In the genomic region with DNA sequence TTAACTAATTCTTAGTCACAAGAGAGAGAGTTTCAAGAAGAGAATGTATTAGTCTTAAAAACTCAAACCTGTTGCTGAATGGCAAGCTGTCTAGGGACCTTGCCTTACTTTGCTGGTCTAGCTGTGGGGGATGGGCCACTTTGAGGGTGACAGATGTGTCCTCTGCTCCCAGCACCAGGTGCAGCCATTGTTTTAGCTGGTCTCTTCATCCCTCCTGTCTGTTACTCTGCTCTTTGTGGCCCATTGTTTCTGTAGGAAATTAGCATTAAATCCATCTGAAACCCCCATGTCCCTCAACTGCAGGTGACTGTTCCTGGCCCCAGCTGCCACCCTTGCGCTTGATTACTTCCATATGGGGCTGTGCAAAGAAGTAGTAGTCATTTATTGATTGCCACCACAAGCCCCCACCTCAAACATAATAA, we compare ENCODE assay signal across 9 mouse cellular contexts. TPM values are rescaled to one million over a fixed set of nuclear protein-coding genes. Genes with fewer than 3 reads are reported as not detected.
DNase-seq lines count a peak whose midpoint lies in the region; ATAC-seq and TF ChIP-seq lines count a peak whose summit lies in the region.
"Had no signal": no experiment of that assay in that cellular context is flagged by ENCODE, and none has a peak within 500 bp of the region (broad histone marks: within the 10 kb centered on the region; RNA-seq: fewer than 3 reads in every experiment).

No protein-coding gene starts in this region.

- H3K9me3 ChIP-seq in embryonic facial prominence, embryonic 13.5 days, result no peaks in the 10 kb centered on the region

- no peak overlapping the region for H3K4me2 ChIP-seq in embryonic facial prominence, embryonic 13.5 days

- 32% methylated on average over 1 of the region's 1 CpGs for WGBS in embryonic facial prominence, embryonic 13.5 days

- H3K27ac ChIP-seq in embryonic facial prominence, embryonic 13.5 days, result peak overlapping the region; percentile 28; the same call in 1 of the 2 replicates

- H3K9ac ChIP-seq in embryonic facial prominence, embryonic 13.5 days, result no peak overlapping the region

- ATAC-seq in embryonic facial prominence, embryonic 13.5 days (ENCODE audit: insufficient number of reproducible peaks, insufficient read depth, low FRiP score, low TSS enrichment, low read depth), result no peak
- ATAC-seq: lung, postnatal 0 days had no signal

- peaks cover 6% of the 10 kb centered on the region; the same call in 1 of the 2 replicates for H3K36me3 ChIP-seq in embryonic facial prominence, embryonic 13.5 days

- no peaks in the 10 kb centered on the region for H3K27me3 ChIP-seq in embryonic facial prominence, embryonic 13.5 days

- peak; percentile 89 for DNase-seq in brain, embryonic 14.5 days (ENCODE audit: low read depth)
- DNase-seq in hindlimb bud, embryonic 11.5 days (ENCODE audit: extremely low spot score, low read depth, low spot score), result peak; percentile 66
- DNase-seq in thymus, adult 18-20 months, result peak; percentile 16 to 50
- no peak for DNase-seq in lung, postnatal 14 days
- DNase-seq in gastrocnemius, adult 8-10 months (ENCODE audit: low spot score in 2 of 2), result no peak
- no peak for DNase-seq in gastrocnemius, postnatal 25 days
- DNase-seq: layer of hippocampus, postnatal 36 days had no signal

- no peak overlapping the region for H3K4me3 ChIP-seq in embryonic facial prominence, embryonic 13.5 days

- TF ChIP-seq CTCF in brain, embryonic 14.5 days (IDR thresholded peaks at IDR 0.05; ENCODE audit: borderline replicate concordance, extremely low read depth, insufficient read depth, insufficient read length), result no peak

- TF ChIP-seq POLR2A in brain, embryonic 14.5 days (IDR thresholded peaks at IDR 0.05; ENCODE audit: borderline replicate concordance, extremely low read depth, insufficient read depth, insufficient read length, poor library complexity, severe bottlenecking), result no peak

- H3K4me1 ChIP-seq in embryonic facial prominence, embryonic 13.5 days, result peaks cover 28% of the 10 kb centered on the region

RNA-seq across cellular contexts. Expression of gene Cbfa2t2, which starts 29.6 kb away (rescaled TPM):
- polyA plus RNA-seq in brain, embryonic 14.5 days (2012; rRNA removed), result 46.3 and 51.1 TPM in 2 replicates
- polyA plus RNA-seq in embryonic facial prominence, embryonic 13.5 days (2015; fragmentation: Nextera tagmentation; extraction: Ambion mirVana), result 54.0 and 54.1 TPM in 2 replicates
- 10 to 100 TPM; 12.7 to 14.8 (median 13.5) TPM for total RNA-seq in gastrocnemius, adult 8-10 months (2022)
- 10 to 100 TPM in 1 of 2 experiments, 1 to 10 TPM in 1; 9.9 to 10.7 TPM for total RNA-seq in gastrocnemius, postnatal 25 days (2021)

RNA-seq across cellular contexts. Expression of gene Snta1, which starts 58.0 kb away (rescaled TPM):
- polyA plus RNA-seq in brain, embryonic 14.5 days (2012; rRNA removed), result 9.9 and 11.6 TPM in 2 replicates
- polyA plus RNA-seq in embryonic facial prominence, embryonic 13.5 days (2015; fragmentation: Nextera tagmentation; extraction: Ambion mirVana), result 8.8 and 8.9 TPM in 2 replicates
- 100 to 1,000 TPM; 156 to 248 (median 181) TPM for total RNA-seq in gastrocnemius, adult 8-10 months (2022)
- 100 to 1,000 TPM; 190 to 200 TPM for total RNA-seq in gastrocnemius, postnatal 25 days (2021)

Comparison
In these comparisons a context has a peak if more than half of its experiments do, and no peak if none do; other contexts are left out.
1. DNase-seq: peak in brain, embryonic 14.5 days (single experiment), hindlimb bud, embryonic 11.5 days (single experiment) and thymus, adult 18-20 months (2 of 2); none in lung, postnatal 14 days (single experiment), gastrocnemius, adult 8-10 months (0 of 2) and gastrocnemius, postnatal 25 days (single experiment).